Mouse (Mus musculus) myocyte (in vitro differentiated cells): Measurements from ENCODE around the gene Unkl.

ENCODE experiments used
- MAX ChIP-seq: IDR thresholded peaks from one replicate; pipeline ENCODE4 v1.6.1; 2011; ENCODE audit warnings: low read depth, mild to moderate bottlenecking, control low read depth
- POLR2A ChIP-seq: IDR thresholded peaks from one replicate; pipeline ENCODE4 v1.6.1; 2011; ENCODE audit warnings: low read depth, mild to moderate bottlenecking, control low read depth, moderate library complexity; ENCODE audit not compliant: insufficient read length
- USF1 ChIP-seq: IDR thresholded peaks from one replicate; pipeline ENCODE4 v1.6.1; 2011; ENCODE audit warnings: low read depth, mild to moderate bottlenecking, control low read depth, moderate library complexity

DNA sequence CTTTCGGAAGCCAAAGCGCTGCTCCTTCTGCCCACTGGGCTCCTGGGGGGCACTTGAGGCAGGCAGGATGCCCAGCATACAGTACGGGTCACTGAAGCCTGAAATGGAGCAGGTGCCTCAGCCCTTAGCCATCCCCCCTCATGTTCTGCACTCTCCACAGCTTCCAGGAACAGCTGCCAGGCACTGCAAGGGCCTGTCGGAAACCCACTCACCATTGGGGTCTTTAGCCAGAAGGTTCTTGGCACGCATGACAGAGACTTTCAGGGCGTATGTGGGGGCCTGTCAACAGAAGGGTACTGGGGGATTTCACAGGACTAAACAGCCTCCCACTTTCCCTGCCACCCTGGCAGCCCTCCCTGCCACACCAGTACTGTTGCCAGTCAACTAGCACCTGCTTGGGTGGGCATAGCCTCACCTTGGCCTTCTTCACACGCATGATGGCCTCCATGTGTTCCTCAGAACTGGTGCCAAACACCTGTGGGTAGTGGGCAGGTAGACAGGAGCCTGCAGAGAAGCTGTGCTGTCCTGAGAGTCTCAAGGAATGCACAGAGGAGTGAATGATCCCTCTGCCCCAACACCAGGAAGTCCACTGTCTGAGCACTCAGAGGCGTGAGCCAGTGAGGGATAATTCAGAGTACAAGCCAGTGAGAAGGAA lies 62.1 kb downstream of the Unkl start:
- TF ChIP-seq POLR2A, result no peak
- no peak for TF ChIP-seq USF1
- TF ChIP-seq MAX, result no peak
